Mouse (Mus musculus) NIH3T3 (cell line): Measurements from ENCODE around the gene Ceacam19.

ENCODE experiments used
- DNase-seq: peaks from one replicate; pipeline ENCODE4 v3.0.0-alpha.2; 2012; ENCODE audit warnings: low read depth

Gene Ceacam19

DNA sequence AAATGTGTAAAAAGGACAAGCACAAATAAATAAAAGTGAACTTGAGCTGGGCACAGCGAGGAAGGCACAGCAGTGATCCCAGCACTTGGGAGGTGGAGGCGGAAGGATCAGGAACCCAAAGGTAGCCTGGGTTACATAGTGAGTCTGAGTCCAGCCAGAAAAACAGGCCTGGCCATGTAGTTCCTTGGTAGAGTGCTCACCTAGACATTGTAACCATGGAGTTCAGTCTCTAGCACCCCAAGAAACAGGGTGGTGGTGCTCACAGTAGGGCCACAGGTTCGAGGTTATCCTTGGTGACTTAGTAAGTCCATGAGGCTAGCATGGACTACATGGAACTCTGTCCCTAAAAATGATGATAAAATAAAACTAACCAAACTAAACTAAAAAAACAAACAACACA lies 46.8 kb downstream of the Ceacam19 start:
- no peak for DNase-seq

DNA sequence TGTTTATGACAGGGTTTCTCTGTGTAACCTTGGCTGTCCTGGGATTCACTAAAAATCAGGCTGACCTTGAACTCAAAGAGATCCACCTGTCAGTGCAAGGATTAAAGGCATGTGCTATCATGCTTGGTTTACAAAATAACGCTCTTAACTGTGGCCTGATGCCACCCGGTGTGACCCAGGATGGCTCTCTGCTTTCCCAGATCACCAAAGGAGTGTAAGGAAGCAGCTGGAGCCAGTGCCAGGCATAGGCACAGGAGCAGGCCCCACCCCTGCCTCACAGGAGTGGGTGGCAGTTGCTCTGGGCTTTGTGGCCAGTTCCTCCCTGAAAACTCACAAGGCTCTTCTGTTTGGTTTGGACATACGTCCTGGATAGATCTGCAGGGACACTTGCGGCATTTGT lies 47.4 kb downstream of the Ceacam19 start:
- no peak for DNase-seq

DNA sequence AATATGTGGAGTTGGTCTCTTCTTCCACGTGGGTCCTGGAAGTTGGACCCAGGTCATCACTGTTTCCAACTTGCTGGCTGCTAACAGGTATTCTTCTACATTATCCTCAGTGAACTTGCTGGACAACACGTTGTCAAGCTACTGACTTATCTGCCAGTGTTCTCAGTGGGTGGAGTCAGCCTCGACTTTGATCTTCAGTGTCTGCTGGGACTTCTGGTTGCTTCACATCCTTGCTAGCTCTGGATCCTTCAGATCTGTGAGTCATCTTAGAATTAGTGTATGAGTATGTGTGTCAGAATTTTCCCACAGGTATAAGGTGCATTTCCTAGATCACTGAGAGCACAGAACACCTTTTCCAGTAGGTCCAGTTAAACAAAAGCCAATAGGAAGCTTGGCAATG lies 50.9 kb downstream of the Ceacam19 start:
- no peak for DNase-seq

DNA sequence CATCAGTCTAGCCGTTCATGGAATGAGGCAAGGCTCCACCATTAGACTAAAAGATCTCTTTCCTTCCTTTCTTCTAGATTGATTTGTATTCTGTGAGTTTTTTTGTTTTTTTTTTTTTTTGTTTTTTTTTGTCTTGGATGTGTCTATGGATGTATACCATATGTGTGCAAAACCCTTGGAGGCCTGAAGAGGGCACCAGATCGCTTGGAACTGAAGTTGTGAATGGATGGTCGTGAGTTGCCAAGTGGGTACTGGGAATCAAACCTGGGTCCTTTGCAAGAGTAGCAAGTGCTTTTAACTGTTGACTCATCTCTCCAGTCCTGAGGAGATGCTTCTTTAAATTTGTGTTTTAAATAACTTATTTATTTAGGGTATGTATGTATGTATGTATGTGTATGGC lies 53.7 kb downstream of the Ceacam19 start:
- peak; percentile 50 for DNase-seq

DNA sequence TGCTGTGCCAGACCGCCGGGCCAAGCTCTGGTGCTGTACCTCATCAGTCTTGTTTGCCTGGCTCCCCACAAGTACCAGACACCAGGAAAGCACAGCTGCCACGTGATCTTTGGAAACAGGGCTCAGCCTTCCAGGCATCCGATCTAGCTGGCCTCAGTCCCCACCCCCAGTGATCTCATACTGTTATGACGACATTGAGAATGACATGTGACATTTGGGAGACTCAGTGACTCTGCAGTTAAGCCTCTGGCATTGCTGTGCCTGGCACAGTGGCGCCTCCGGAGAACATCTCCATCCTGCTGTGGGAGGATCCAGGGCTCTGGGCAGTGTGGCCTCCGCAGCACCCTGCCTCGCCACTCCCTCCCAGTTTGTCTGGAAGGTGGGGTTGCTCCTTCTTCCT lies 55.9 kb downstream of the Ceacam19 start:
- peak; percentile 67 for DNase-seq

DNA sequence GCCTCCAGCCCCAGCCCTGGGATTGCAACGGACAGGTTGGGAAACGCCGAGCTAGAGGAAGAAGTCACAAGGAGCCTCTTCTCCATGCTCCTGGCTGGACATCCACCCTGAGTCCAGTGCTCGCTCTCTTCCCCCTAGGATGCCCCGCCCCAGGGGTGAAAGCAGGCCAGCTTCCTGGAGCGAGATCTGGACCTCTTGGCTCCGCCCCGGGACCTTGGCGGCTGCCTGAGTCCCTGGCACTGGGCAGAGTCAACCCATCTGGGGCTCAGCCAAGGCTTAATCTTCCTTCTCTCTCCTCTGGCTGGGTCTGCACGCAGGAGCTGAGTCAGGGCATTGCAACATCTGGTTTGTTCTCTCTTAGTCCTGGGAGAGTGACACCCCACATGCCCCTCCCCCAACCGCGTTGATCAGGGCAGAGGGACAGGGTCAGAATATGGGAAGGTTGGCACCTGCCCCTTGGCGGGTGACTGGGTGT lies 57.0 kb downstream of the Ceacam19 start:
- peak; percentile 99 for DNase-seq

DNA sequence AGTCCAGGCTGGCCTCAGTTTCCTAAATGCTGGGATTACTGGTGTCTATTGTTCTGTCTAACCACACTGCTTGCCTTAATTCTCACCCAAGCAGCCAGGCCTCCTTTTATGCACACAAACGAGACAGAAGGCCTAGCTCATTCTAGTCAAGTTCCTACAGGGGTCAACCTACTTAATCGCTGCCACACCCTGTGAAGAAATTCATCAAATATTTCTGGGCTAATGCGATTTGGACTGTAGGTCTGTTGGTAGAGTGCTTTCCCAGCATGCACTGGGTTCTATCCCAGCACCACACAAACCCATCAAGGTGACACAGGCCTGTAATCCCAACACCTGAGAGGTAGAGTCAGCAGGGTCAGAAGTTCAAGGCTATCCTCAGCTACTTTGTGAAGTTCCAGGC lies 58.1 kb downstream of the Ceacam19 start:
- DNase-seq = no peak

DNA sequence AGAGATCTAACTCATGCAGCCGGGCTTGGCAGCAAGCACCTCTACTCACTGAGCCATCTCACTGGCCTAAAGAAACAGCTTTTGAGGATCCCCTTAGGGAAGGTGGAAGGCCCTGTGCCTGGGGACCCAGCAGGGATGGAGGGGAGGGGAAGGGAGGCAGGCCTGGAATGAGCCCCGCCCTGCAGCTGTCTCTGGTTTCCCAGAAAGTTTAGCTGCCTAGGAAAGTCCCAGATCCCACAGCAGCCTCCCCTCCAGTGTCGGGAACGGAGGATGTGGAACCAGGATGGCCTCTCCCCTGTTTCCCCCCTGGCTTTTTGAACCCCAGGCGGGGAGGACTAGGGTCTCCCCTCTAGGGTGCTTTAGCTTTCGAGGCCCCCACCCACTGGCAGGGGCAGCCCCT lies 61.0 kb downstream of the Ceacam19 start:
- DNase-seq = peak; percentile 84
